Mouse (Mus musculus) B cell, adult 67 days (primary cell): ENCODE measurements around the gene Ddx51. TPM values are rescaled to one million over a fixed set of nuclear protein-coding genes. Genes with fewer than 3 reads are reported as not detected.

Experiments
- total RNA-seq, 2 experiments: library from RNA; stranded (reverse); gene quantifications; 4 replicates each; pipeline ENCODE4 v1.2.4; 2023

Gene Ddx51
- total RNA-seq = 10 to 100 TPM; 86.4 to 88.7 TPM

DNA sequence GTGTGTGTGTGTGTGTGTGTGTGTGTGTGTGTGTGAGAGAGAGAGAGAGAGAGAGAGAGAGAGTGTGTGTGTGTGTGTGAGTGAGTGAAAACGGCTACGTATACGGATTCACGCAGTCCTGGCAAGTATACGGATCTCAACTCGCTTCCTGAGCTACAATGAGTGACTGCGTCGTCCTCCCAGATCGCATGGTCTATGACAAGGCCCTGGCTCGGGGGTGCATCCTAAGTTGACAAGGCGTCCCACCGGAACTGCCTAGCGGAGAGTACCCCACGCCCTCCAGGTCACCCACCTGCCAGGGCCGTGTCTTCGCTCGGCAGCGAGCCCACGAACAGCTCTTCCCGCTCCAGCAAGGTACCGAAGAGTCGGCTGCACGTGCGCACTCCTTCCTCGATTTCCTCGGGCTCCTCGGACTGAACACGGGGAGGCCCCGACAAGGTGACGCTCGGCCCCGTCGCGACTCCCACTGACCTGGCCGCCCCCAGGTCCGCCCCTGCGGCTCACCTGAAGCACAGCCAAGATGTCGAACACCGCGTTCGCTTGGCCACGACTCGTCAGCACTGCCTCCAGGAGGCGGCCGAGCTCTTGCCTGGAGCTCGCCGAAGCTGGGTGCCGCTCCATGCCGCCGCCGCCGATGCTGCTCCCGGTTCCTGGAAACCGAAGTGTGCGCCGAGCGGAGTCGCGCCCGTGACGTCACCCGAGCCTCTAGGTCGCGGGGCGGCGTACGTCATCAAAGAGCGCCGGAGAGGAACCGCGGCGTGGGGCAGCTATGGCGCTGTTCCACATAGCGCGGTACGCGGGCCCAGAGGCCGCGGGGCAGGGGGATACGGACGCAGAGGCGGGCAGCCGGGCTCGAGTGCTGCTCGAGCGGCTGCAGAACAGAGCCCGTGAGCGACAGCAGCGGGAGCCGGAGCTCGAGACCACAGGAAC lies at the start of gene Ddx51, which contains the start of gene Noc4l:
TSS of gene Ddx51 (plus strand) at position 733 of the 930 bp plus-strand sequence.
TSS of gene Noc4l (minus strand) at position 699 of the 930 bp plus-strand sequence.

Other genes starting within 250 kb of the Ddx51 start
- gene Fbrsl1, start 204.9 kb upstream of the Ddx51 start, total RNA-seq = 100 to 1,000 TPM; 118 to 146 TPM
- gene Galnt9, start 109.1 kb upstream of the Ddx51 start, total RNA-seq = not detected
- 10 to 100 TPM; 77.7 to 83.6 TPM for gene Noc4l, start within 50 bp of the Ddx51 start, total RNA-seq
- 100 to 1,000 TPM; 221 to 247 TPM for gene Ep400, start 117.3 kb downstream of the Ddx51 start, total RNA-seq
- 10 to 100 TPM; 32.5 to 38.1 TPM for gene Pus1, start 127.2 kb downstream of the Ddx51 start, total RNA-seq
- gene Ulk1, start 156.6 kb downstream of the Ddx51 start, total RNA-seq = 10 to 100 TPM; 45.8 to 59.2 TPM
- 10 to 100 TPM; 23.3 to 24.2 TPM for gene Hscb, start 186.3 kb downstream of the Ddx51 start, total RNA-seq
- gene Chek2, start 186.5 kb downstream of the Ddx51 start, total RNA-seq = 10 to 100 TPM; 13.1 to 13.6 TPM
- gene Ttc28, start 226.4 kb downstream of the Ddx51 start, total RNA-seq = 10 to 100 TPM; 26.3 to 29.1 TPM